Mouse (Mus musculus) urinary bladder, postnatal 25 days (tissue): Measurements from ENCODE around the gene Glp1r.
A peak's percentile ranks its signal among the peaks of the same experiment; 100 is the strongest.

Source experiments
- DNase-seq: peaks from one replicate; pipeline ENCODE4 v3.0.0; 2022; ENCODE audit warnings: low spot score

Glp1r gene

GRCm38 (mm10) chr17:30912536-30912935 lies 10.9 kb downstream of the Glp1r start:
- no peak for DNase-seq

DNA sequence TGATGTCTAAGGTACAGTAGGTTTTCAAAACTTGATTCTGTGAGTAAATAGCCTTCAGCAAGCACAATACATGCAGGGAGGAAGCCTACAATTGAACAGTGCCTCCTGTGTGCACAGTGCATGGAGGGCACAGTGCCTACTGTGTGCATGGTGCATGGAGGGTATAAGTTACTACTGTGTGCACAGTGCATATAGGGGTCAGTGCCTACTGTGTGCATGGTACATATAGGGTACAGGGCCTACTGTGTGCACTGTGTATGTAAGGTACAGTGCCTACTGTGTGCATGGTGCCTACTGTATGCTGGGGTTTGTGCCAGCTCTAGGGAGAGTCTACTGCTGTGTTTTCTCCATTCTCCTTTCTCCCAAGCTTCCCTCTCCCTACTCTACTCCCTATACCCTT lies 12.6 kb downstream of the Glp1r start:
- no peak for DNase-seq

- no peak for DNase-seq
Observed at GRCm38 (mm10) chr17:30923566-30923965, 21.9 kb downstream of the Glp1r start.

DNA sequence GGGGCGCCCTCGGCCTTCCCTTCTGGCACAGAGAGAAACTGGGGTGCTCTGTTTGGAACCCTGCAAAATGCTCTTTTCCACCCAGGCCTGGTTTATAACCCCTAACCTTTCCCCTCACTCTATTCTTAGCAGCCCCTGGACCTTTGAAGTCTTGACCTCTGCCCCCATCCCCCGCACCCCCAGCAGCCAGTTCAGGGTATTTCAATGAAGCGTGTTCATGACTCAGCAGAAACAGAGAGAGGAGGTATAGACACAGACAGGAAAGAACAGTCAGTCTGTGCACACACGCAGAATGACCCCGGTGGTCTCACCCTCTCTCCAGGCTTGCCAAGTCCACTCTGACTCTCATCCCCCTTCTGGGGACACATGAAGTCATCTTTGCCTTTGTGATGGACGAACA lies 29.2 kb downstream of the Glp1r start:
- DNase-seq, result no peak

- no peak for DNase-seq
Observed at GRCm38 (mm10) chr17:30932836-30933235, 31.2 kb downstream of the Glp1r start.

DNA sequence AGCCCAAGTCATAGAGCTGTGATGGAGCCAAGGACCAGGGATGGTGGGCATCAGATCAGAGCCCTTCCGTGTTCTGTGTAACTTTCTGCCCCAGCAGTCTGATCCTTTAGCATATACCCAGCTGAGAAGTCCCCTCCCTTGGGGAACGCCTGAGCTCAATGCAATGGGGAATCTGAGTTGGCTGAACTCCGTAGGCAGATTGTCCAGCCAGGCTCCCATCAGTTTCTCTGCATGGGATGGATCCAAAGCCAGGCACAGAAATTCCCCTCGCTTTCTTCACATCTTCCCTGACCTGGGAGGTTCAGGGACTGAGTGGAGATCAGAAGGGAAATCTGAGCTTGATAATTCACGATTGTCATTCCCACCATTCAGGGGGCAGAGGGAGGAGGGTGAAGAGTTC lies 33.7 kb downstream of the Glp1r start:
- DNase-seq, result no peak

DNA sequence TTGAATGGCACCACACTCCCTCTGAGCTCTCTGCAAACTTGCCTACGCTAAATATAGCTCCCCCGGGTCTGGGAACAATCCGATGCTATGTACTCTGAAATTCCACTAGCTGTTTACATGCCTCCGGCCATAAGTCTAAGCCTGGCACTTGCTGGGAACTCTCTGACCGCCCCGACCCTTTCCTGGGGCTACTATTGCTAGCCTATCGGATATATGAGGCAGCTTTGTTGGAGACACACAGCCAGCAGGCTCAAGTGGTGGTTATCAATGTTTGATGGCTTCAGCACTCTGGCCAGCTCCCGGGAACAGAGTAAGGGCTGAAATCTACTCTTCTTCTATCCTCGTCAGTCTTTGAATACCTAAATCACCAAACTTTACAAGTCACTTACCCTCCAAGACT lies 36.9 kb downstream of the Glp1r start:
- DNase-seq, result no peak

GRCm38 (mm10) chr17:30948382-30948781 lies 46.8 kb downstream of the Glp1r start:
- no peak for DNase-seq

DNA sequence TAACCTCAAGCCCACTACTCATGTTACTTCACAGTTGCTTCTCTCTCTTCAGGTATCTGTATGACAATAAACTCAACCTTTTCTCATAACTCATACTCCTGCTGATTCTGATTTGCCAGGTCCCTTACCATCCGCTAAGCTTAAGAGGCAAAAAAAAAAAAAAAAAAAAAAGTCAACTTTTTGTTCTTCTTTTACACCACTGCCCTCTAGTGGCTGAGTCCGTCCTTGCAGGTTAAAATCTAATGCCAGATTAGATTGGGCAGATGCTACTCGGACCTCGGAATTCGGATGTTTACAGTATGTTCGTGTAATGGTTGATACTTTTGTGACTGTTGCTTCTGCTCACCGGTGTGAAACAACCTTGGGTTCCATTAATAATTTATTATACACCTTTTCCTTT lies 49.2 kb downstream of the Glp1r start:
- DNase-seq, result peak; percentile 70

DNA sequence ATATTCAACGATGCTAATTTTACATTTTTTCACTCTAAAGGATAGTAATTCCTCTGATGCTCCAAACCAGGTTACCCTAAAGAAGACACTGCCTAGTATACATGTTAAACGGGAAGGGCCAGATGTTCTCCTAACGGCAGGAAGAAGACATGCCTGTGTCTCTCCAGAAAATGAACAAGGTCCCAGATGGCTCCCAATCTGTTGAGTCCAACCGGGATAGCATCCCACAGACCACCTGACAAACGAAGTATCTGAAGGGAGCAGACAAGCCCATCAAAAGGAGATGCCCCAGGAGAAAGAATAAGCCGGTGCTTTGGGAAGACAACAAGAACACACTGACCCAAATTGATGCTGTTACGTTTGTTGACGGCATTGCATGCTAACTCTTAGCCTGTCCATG lies 50.0 kb downstream of the Glp1r start:
- DNase-seq, result no peak

GRCm38 (mm10) chr17:30954340-30954739 lies 52.7 kb downstream of the Glp1r start, which contains the start of gene Umodl1:
Gene Umodl1, plus strand, starts transcription at chr17:30954640.
- DNase-seq, result no peak

DNA sequence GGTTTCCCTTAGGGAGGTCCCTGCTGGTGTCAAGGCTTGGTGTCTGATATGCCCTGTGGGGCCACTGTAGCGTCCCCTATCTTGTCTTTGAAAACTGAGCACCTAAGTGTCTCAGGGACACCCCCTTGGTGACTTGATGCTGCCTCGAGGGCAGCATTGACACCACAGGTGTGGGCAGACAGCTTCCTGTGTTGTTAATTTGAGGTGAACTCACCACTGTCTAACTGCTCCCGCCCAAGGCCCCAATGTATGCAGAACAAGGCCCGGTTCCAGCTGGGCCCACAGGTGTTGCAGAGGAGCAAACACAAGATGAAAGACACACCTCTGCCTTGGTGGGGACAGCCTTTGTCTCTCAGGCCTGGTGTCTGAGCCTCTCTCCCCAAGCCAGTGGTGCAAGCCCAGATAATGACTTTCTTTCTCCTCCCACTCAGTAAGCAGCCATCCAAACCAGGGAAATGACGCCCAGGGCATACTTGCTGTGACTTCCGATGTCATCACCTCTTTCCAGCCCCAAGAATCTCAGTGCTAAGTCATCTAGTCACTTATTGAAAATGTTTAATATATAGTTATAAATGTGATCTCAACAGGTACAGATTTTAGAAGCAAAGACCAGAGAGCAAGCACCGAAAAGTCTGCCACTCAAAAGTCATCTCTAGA lies 60.4 kb downstream of the Glp1r start:
- DNase-seq, result no peak

DNA sequence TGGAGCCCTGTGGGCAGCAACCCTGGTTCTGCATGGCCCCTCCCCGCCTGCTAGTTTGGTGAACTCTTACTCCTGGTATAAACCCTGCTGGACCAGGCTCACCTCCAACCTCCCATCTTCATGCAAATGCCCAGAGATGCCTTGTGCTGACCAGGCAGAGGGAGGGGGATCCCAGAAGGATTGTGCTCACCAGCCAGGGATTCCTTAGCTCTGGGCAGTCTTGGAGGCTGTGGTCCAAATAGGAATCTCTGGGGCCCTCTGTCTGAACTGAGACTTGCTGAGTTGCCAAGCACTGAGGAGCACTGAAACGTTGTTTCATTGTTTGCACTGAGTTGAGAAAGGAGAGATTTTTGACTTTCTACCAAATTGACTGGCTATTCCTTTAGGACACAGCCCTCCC lies 61.3 kb downstream of the Glp1r start:
- no peak for DNase-seq

- DNase-seq, result no peak
Observed at GRCm38 (mm10) chr17:30969983-30970382, 68.4 kb downstream of the Glp1r start.

DNA sequence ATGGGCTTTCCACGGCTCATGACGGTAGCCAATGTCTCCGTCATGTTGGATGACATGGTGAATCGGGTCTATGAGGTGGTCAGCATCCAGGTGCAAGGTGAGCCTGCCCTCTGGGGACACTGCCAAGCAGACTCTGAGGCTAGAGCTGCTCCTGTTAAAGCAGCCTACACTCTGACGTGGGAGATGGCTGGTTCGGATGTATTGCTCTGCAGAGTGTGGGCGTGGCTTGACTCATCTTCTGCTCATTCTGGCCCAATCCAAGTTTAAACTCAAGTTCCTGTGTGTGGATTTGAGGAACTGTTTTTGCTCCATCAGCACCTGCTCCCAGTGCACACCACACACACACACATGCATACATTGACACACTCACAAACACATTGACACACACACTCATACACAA lies 70.3 kb downstream of the Glp1r start:
- DNase-seq, result no peak

GRCm38 (mm10) chr17:30973332-30973731 lies 71.7 kb downstream of the Glp1r start:
- DNase-seq, result no peak

GRCm38 (mm10) chr17:30977290-30977689 lies 75.7 kb downstream of the Glp1r start:
- DNase-seq, result no peak

DNA sequence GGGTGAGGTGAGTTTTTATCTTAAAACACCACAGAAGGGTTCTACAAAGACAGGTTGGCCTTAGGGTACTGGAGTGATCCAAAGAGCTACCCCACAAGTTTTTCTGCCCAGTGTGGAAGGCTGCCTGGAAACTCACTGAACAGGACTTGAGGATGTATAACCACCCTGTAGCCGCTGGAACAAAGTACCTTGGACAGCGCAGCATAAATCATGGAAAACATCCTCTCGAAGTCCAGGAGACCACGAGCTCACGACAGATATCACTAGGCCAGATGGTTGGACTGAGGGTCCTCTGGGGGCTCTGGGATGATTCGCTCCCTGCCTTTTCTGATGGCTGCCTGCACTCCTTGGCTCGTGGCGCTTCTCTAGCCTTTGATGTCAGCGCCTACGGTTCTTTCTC lies 76.9 kb downstream of the Glp1r start:
- DNase-seq, result no peak

DNA sequence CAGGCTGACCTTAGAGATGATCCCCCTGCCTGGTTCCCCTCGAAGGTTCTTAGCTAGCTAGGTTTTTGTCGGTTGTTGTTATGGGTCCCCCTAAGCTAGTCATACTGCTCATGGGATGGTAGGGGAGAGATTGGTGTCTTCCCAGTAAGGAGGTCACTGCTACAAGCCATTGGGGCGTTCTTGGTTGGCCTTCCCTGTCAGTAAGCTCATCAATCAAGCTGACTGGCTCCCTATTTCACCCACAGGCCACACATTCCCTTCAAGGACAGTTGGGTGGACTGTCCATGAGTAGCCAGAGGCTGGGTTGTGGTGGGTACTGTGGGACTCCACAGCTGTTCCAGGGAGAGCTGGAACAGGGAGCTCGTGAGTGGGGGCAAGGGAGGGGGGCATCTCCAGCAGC lies 81.9 kb downstream of the Glp1r start:
- DNase-seq, result no peak

DNA sequence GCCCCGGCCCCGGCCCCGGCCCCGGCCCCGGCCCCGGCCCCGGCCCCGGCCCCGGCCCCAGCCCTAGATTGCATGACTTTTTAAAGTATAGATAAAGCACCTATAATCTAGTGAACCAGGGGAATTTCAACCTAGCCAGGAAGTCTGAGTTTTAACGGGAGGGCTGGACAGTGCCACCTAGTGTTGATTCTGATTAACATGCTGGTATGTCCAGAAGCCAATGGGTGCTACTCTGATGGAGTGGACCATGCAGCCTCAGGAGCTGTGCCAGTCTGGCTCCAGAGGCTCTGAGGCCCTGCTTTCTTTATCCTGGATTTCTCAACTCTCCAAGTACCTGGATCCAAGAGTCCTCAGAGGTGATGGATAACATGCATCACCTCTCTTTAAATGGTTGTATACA lies 88.6 kb downstream of the Glp1r start:
- no peak for DNase-seq
